Mouse (Mus musculus) retina, embryonic 14.5 days (tissue): ENCODE measurements around the gene Pramel7.
A peak's percentile ranks its signal among the peaks of the same experiment; 100 is the strongest.
"Not testable (repeated sequence)": the region's sequence is repeated elsewhere in the genome, so short reads cannot be mapped to it uniquely, and the experiment has no call there.

ENCODE experiments used
- DNase-seq: peaks from one replicate; pipeline ENCODE4 v3.0.0-alpha.2; 2015; ENCODE audit warnings: low spot score

The Pramel7 gene

GRCm38 (mm10) chr2:87496993-87497392, at the start of gene Pramel7:
Pramel7 (minus strand) TSS chr2:87497093.
- not testable (repeated sequence) for DNase-seq

- no peak for DNase-seq
Observed at GRCm38 (mm10) chr2:87545442-87545841, 48.5 kb upstream of the Pramel7 start, which contains the start of gene Olfr1128. Olfr1128 (minus strand) TSS chr2:87545542.

- DNase-seq, result no peak
Observed at GRCm38 (mm10) chr2:87534826-87535225, 37.9 kb upstream of the Pramel7 start.

- DNase-seq, result no peak
Observed at GRCm38 (mm10) chr2:87531496-87531895, 34.6 kb upstream of the Pramel7 start, which contains the start of gene Olfr153. Olfr153 (plus strand) TSS chr2:87531796.

GRCm38 (mm10) chr2:87525899-87526616, 29.2 kb upstream of the Pramel7 start:
- peak; percentile 20 for DNase-seq

- DNase-seq, result no peak
Observed at GRCm38 (mm10) chr2:87520651-87521050, 23.8 kb upstream of the Pramel7 start.

- no peak for DNase-seq
Observed at GRCm38 (mm10) chr2:87516581-87516980, 19.7 kb upstream of the Pramel7 start.

- DNase-seq, result no peak
Observed at GRCm38 (mm10) chr2:87515457-87516060, 18.7 kb upstream of the Pramel7 start.

GRCm38 (mm10) chr2:87515046-87515445, 18.2 kb upstream of the Pramel7 start:
- no peak for DNase-seq

- no peak for DNase-seq
Observed at GRCm38 (mm10) chr2:87506265-87506664, 9.4 kb upstream of the Pramel7 start, which contains the start of gene Pramel6. Pramel6 (plus strand) TSS chr2:87506565.

GRCm38 (mm10) chr2:87482276-87482675, 14.6 kb downstream of the Pramel7 start:
- DNase-seq, result no peak

- DNase-seq, result no peak
Observed at GRCm38 (mm10) chr2:87481158-87481557, 15.7 kb downstream of the Pramel7 start.

GRCm38 (mm10) chr2:87480207-87480606, 16.7 kb downstream of the Pramel7 start:
- no peak for DNase-seq

GRCm38 (mm10) chr2:87461769-87462168, 35.1 kb downstream of the Pramel7 start:
- no peak for DNase-seq

- DNase-seq, result no peak
Observed at GRCm38 (mm10) chr2:87453662-87454061, 43.2 kb downstream of the Pramel7 start, which contains the start of gene Olfr1126. Olfr1126 (plus strand) TSS chr2:87453962.
